Mouse (Mus musculus) adrenal gland, adult (tissue): ENCODE measurements at regions not wholly inside any gene's neighbourhood (a gene's known extent, or its start where the extent isn't known, plus 50 kb on each side); places are given as distances from the start of the nearest gene placed in this dataset.
A peak's percentile ranks its signal among the peaks of the same experiment; 100 is the strongest.
"Not testable (repeated sequence)": the region's sequence is repeated elsewhere in the genome, so short reads cannot be mapped to it uniquely, and the experiment has no call there.

Experiments
- DNase-seq, 2 experiments: peaks; one replicate each; pipeline ENCODE4 v3.0.0; 2022 to 2023; ENCODE audit warnings: low spot score in 1 of 2; ENCODE audit not compliant: inconsistent age in 2 of 2

DNA sequence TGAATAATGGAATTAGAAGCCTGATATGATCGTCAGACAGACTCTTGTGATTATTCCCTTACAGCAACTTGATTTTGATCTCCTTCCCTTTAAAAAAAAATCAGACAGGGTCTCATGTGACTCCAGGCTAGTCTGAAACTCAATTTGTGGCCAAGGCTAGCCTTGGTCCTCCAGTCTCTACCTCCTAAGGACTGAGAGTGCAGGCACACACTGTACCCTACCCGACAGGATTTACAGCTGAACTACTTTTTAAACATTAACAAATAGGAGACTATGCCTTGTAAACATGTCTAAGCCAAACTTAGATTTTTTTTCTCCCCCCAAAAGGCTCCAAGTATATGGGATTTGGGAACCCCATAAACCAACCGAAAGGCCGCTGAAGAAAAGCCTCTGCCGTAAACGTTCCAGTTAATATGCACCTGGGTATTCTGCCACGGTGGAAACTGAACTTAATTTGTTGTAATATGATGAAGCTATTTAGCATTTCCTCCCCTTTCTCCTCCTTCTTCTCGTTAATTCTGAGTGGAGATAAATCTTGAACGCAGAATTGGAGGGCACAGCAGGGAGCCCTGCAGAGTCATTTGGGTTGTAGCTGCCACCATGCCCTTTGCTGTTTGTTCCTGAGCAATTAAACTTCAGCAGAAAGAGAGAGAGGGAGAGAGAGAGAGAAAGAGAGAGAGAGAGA lies 170.0 kb upstream of the Kit start:
- no peak for DNase-seq

GRCm38 (mm10) chr5:75405496-75405895 lies 169.2 kb upstream of the Kit start:
- no peak for DNase-seq

DNA sequence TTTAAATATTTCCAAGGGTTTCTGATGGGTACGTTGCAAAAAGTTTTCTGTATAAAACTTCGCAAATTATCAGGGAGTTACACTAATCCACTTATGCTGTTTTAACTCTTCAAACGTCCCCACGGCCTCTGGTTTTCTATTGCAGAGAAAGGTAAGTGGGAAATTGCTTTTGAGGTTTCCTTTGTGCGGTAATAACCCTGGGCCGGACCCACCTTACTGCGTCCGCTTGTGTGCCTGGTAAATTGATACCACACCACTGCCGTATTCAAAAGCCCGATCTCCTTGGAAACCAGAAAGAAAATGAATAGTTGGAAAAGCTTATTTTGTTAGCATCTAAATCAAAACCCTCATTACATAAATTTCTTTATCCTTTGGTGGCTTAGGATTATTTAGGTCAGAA lies 167.0 kb upstream of the Kit start:
- no peak for DNase-seq

DNA sequence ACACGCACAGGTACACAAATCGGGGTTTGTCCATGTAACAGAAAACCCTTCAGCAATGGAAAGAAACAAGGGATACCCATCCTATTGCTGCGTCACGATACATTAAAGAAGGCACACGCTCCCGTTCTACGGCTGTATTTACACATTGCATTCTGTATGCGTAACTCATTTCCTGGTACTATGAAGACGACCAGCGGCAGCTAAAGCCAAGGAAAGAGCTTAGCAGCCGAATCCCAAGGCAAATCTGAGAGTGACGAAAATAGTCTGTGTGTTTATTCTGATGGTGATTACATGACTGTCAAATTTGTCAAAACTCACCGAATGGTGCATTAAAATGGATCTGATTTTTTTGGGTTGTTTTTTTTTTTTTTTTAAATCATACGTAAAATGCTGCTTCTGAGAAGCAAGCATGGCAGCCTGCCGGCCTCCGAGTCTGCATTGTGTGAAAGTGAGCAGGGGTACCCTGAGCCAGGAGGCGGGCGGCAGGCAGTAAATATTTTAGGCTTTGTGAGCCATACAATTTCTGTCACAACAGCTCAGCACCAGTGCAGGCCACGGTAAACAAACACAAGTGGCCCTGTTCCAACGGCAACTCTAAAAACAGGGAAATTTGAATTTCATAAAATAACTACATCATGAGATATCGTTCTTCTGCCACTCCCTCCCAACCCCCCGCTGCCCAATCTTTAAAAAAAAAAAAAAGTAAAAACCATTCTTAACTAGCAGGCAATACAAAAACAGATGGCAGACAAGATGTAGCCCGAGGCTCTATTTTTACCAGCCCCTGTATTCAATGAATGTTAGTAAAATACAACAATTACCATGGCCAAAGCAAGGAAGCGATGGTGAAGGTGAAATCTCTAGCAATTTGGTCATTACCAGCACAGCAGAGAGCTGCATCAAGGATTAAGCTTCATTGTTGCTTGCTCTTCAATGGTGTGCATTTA lies 164.2 kb upstream of the Kit start:
- DNase-seq = no peak

- not testable (repeated sequence) for DNase-seq
These were observed 155.4 kb upstream of the Kit start for GRCm38 (mm10) chr5:75419282-75419681.

DNA sequence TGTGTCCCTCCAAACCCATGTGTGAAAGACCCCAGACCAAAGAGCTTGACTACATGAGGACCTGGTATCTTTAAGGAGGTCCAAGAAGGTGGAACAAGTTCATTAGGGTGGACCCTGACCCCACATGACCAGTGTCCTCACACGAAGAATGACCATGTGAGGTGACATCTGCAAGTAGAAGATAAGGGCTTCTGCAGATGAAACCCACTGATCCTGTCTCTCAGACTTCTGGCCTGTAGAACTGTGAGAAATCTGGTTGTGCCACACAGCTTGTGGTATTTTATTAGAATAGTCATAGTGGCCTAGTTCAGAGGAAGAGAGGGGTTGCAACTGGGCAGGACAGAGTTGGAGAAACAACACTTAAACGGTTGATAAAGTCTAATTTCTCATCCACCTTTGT lies 141.8 kb upstream of the Kit start:
- no peak for DNase-seq

- no peak for DNase-seq
These were observed 136.8 kb upstream of the Kit start for GRCm38 (mm10) chr5:75437924-75438323.

DNA sequence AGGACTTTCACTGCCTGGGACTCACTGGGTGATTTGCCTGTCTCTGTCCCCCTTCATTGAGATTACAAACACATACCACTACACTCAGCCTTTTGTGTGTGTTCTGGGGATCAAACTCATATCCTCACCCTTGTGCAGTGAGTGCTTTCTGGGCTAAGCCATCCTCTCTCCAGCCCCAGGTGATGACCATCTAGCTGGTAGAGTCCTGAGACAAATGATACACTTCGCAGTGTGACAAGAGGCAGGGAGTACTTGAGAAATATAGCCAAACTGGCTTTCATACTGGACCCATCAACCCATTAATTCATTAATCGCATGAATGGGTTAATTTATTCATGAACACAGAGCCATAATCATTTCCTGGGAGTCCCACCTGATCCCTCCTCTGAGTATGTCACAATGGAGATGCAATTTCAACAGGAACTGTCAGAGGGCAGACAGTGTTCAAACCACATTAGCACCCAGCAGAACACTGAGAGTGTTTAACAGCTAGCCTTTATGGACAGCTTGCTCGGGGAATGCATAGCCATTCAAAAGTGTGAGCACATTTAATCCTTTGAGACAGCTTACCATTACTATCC lies 130.6 kb upstream of the Kit start:
- DNase-seq = no peak

DNA sequence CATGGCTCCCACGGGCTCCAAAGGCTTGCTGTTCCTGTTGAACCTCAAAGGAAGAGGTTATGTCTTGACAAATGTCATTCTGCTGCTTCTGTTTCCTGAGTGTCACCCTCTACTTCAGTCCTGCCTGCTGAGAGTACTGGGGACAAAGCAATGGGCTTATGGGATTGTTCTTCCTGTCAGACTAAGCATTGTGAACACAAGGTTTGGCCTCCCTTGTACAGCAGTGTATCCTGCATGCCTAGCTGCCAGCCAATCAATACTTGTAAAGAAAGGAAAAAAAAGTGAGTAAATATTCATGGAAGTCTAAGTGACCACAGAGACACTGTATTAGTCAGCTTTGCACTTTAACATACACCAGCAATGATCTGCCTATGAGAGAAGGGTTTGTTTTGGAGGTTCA lies 128.3 kb upstream of the Kit start:
- DNase-seq = no peak

DNA sequence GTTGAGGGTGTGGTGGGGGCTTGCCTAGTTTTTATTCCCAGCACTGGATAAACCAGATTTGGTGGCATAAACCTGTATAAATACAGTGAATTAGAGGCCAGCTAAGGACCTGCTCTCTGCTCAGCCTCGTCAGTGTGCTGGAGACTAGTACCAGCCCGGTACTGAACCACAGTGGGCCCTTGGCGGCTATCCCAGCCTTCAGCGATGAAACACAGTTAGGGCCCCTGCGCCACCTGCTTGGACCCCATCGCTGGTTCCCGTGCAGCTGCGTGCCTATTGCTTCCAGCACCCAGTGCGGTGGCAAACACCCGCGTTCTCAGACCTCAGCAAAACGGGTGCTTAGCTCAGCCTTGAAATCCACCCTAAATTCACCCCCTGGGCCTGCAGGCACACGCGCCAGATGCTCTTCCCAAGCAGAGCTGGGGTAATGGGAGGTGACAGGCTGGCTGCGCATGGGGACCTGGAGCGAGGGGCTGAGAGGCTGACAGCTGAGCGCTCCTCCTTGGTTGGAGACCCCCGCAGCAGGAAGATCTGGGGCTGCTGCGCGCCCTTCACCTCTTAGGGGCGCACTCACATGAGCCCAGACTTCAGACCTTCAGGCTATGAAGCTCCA lies 124.7 kb upstream of the Kit start:
- no peak for DNase-seq

GRCm38 (mm10) chr5:75450564-75450963 lies 124.2 kb upstream of the Kit start:
- DNase-seq = no peak

DNA sequence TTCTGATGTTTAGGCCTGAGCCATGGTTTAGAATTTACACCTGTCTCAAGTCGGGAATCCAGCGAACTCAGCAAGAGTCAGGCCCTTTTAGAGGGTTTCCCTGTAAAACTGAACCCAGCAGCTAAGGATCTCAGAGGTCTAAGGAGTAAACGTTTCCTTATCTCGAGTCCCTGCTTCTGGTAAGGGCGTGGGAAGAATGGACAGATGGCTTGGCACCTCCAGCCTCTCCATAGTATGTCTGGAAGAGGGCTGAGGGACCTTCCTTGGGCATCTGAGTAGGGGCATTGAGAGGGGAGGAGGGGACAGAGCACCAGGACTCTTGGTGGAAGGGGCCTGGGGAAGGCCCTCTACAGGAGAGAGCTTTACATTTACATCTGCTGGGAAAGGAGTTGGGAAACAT lies 123.6 kb upstream of the Kit start:
- no peak for DNase-seq

- peak; percentile 25 to 67 for DNase-seq
These were observed 123.0 kb upstream of the Kit start for GRCm38 (mm10) chr5:75451693-75452092.

GRCm38 (mm10) chr5:75453757-75454390 lies 120.8 kb upstream of the Kit start:
- DNase-seq = no peak

DNA sequence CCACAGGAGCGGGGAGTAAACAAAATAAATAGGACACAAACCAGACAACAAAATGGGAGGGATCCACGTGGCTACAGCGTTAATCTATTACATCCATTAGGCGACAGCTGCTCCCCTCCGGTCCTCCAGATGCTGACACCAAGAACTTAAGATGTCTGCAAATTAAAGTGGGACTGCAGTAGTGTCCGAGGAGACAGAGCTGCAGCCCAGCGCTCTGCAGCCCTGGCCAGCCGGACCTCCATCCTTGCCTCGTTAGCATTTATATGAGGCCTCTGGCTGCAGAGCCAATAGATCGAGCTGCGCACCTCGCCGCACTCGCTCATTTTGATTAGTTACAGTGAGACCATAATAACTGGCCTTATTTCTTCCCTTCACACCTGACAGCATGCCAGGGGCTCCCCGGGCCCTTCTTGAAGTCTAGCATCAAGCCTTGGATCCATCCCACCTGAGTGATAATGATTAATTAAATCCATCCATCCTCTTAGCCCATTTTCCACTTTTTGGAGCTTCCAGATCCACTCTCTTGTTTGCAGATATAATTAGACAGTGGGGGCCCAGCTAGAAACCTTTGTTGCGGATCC lies 119.7 kb upstream of the Kit start:
- DNase-seq = no peak

GRCm38 (mm10) chr5:75457403-75457802 lies 117.3 kb upstream of the Kit start:
- DNase-seq = no peak

DNA sequence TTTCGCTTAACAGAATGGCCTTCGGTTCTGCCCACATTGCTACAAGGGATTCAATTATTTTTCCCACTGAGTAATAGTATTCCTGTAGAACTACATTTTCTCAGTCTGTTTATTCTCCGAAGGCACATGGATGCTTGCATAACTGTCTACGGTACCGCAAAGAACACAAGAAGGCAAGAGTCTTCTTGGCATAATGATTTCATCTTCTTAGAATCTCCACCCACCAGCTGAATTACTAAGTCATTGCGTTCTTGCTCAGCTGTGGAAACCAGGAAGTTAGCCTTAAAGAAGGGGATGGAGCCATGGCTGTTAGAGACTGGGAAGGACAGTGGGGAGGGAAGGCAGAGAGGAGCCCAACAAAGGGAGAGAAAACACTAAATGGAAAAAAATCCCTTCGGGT lies 116.4 kb upstream of the Kit start:
- no peak for DNase-seq

GRCm38 (mm10) chr5:75459758-75460354 lies 114.9 kb upstream of the Kit start:
- DNase-seq = no peak

DNA sequence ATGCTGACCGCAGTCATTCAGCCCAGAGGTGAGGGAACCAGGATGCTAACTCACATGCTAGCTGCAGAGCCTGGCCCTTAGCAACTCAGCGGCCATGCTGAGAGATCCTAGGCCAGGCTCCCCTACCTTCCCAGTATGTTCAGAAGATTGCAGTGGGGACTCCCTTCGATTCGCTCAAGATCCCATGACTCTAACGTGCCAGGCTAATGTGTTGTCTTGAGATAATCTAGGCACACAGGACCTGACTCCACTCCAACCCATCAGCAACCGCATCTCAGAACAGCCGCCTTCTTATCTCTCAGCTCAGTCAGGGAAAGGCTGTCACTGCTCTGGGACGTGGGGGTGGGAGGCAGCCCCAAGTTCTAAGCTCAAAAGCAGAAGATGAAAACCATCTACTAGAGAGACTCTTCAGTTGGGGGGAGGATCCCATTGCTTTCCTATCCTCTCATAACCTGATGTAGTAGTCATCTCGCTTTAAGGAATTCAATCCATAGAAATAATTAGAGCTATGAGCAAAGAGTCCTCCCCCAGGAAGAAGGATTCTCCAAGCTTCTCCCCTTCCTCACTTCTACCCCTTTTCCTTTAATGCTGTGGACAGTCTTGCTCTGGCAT lies 114.2 kb upstream of the Kit start:
- no peak for DNase-seq

- DNase-seq = no peak
These were observed 113.3 kb upstream of the Kit start for GRCm38 (mm10) chr5:75461368-75461767.
